Mouse (Mus musculus): ENCODE data around the gene Zfand4. TPM values are rescaled to one million over a fixed set of nuclear protein-coding genes. Genes with fewer than 3 reads are reported as not detected.
"Not testable (repeated sequence)": the region's sequence is repeated elsewhere in the genome, so short reads cannot be mapped to it uniquely, and the experiment has no call there.

Zfand4 gene
- polyA plus RNA-seq, 1 experiment from 2014 or later, result 7.4 TPM

DNA sequence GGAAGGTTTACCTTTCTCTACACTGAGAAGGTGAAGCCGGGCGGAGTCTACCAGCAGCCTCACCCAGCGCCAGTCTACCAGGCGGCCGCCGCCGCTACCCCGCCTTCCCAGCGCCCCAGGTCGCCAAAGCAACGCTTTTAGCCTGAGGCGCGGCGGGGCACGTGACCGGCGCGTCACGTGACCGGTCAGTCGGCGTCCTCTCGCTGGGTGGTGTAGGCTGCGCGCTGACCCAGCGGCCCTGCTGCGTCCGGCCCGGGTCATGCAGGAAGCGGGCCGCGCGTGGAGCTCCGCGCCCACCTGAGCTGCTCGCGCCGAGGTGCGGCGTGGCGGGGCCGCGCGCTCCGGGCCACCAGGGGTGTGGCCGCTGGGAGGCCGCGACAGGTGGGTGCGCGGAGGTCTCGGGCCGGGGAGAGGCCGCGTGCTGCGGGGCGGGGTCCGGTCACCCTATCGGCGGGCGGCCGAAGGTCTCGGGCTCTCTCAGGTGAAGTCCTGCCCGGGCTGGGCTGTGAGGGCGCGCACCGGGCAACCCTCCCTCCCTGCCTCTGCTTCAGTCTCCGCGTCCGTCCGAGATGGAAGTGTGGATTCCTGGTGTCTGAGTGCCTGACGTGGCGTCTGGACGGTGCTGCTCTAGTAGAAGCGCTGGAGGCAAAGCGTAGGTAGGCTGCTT lies 73.9 kb downstream of the Zfand4 start, which contains the start of gene March8:
March8 (plus strand) TSS at position 190 of the 667 bp plus-strand sequence.
- DNase-seq (ENCODE audit: low spot score), result peak; percentile 91
- Histone ChIP-seq H3K4me3 (peak within 1 kb of the TSS; percentile 95), H3K9me3 (peaks cover 3% of the 10 kb centered on the region; the same call in 1 of the 2 replicates), H3K27ac (peak within 1 kb of the TSS; percentile 95), H3K4me1 (replicated peaks) (peaks cover 12% of the 10 kb centered on the region; the same call in 1 of the 2 replicates), H3K27me3 (ENCODE audit: insufficient read depth, poor library complexity, severe bottlenecking) (no peaks in the 10 kb centered on the region; the same call in 1 of the 2 replicates), H3K36me3 (peaks cover 10% of the 10 kb centered on the region; the same call in 1 of the 2 replicates)
- under 1% methylated on average over 75 of the region's 75 CpGs for WGBS

DNA sequence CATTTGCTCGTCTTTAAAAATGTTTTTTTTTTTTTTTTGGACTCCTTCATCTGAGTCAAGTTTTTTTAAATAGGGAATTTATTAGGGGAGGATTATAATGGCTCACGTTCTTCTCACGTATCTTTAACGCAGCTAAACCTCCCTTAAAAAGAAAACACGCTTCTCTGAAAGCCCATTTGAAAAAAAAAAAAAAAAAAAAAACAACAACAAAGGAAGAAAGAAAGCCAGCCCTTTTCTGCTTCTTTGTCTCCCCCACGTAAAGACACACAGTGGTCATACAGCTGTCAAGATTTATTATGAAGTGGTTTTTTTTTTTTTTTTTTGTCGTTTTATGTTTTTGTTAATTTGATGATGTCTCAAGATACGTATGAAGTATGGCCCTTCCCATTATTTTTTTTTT lies 74.5 kb downstream of the Zfand4 start:
- peaks cover 3% of the 10 kb centered on the region; the same call in 1 of the 2 replicates for H3K9me3 ChIP-seq
- peak overlapping the region; percentile 95 for H3K27ac ChIP-seq
- H3K27me3 ChIP-seq (ENCODE audit: insufficient read depth, poor library complexity, severe bottlenecking), result no peaks in the 10 kb centered on the region; the same call in 1 of the 2 replicates
- no peak for DNase-seq (ENCODE audit: low spot score)
- peaks cover 12% of the 10 kb centered on the region; the same call in 1 of the 2 replicates for H3K4me1 ChIP-seq (replicated peaks)
- 9% methylated on average over 8 of the region's 8 CpGs for WGBS
- peaks cover 10% of the 10 kb centered on the region; the same call in 1 of the 2 replicates for H3K36me3 ChIP-seq
- peak overlapping the region; percentile 95 for H3K4me3 ChIP-seq

DNA sequence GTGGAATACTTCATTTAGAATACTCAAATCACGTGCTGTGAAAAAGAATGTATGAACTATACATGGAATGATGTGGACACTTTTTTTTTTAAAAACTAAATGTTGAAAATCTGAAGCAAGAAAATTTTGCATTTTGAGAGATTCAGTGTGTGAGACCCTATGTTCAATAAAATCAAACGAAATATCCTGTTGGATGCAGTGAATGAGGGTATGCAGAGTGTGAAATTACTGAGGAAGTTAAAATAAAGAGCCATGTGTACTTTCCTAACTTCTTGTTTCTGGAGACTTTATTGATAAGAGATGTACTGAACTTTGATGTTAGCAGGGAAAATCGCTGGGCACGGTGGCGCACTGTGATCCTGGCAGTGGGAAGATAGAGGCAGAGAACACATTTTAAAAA lies 75.1 kb downstream of the Zfand4 start:
- Histone ChIP-seq H3K9me3 (peaks cover 3% of the 10 kb centered on the region; the same call in 1 of the 2 replicates), H3K27me3 (ENCODE audit: insufficient read depth, poor library complexity, severe bottlenecking) (no peaks in the 10 kb centered on the region; the same call in 1 of the 2 replicates), H3K36me3 (peaks cover 10% of the 10 kb centered on the region; the same call in 1 of the 2 replicates), H3K27ac (no peak overlapping the region), H3K4me1 (replicated peaks) (peaks cover 12% of the 10 kb centered on the region; the same call in 1 of the 2 replicates), H3K4me3 (peak overlapping the region; percentile 95)
- DNase-seq (ENCODE audit: low spot score), result no peak
- WGBS, result 92% methylated on average over 5 of the region's 5 CpGs

DNA sequence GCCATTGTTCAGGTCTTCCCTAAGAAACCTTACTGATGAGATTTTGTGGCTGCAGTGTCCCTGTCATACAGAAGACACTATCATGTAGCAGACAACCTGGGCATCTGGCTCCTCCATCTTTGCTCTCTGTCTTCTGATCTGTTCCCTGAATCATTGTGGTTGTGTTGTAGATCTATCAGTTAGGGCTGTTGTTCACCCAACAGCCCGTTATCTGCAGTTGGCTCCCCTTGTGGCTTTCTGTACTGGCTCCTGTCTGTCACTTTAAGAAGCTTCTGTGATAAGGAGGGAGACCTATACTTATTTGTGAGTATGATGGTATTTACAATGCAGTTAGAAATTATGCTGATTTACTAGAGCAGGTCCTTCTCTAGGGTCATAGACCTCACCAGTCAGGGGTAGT lies 76.5 kb downstream of the Zfand4 start:
- H3K9me3 ChIP-seq, result peaks cover 3% of the 10 kb centered on the region; the same call in 1 of the 2 replicates
- no peak overlapping the region for H3K4me3 ChIP-seq
- H3K27ac ChIP-seq, result no peak overlapping the region
- 92% methylated on average over 1 of the region's 1 CpGs for WGBS
- H3K4me1 ChIP-seq (replicated peaks), result peaks cover 12% of the 10 kb centered on the region; the same call in 1 of the 2 replicates
- peaks cover 10% of the 10 kb centered on the region; the same call in 1 of the 2 replicates for H3K36me3 ChIP-seq
- no peaks in the 10 kb centered on the region; the same call in 1 of the 2 replicates for H3K27me3 ChIP-seq (ENCODE audit: insufficient read depth, poor library complexity, severe bottlenecking)
- no peak for DNase-seq (ENCODE audit: low spot score)

DNA sequence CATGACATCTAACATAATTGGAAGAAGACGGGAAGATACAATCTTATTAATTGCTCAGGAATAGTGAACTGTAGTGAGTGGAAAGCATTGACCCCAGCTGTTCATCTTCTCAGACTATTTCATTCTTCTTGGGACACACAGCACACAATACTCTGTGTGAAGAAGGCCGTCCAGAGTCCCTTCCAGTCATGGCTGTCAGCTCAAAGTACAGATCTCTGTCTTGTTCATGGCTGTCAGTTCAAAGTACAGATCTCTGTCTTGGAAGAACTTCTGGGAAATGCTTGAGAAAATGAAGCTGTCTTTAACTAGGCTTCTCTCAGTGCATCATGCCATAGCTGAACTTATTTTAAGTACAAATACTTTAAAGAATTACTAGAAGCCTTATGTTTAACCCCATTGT lies 83.9 kb downstream of the Zfand4 start:
- Histone ChIP-seq H3K27ac (no peak overlapping the region), H3K4me1 (replicated peaks) (no peaks in the 10 kb centered on the region), H3K36me3 (no peaks in the 10 kb centered on the region), H3K4me3 (no peak overlapping the region), H3K27me3 (ENCODE audit: insufficient read depth, poor library complexity, severe bottlenecking) (no peaks in the 10 kb centered on the region), H3K9me3 (no peaks in the 10 kb centered on the region)
- WGBS, result 91% methylated on average over 2 of the region's 2 CpGs
- DNase-seq (ENCODE audit: low spot score), result no peak

DNA sequence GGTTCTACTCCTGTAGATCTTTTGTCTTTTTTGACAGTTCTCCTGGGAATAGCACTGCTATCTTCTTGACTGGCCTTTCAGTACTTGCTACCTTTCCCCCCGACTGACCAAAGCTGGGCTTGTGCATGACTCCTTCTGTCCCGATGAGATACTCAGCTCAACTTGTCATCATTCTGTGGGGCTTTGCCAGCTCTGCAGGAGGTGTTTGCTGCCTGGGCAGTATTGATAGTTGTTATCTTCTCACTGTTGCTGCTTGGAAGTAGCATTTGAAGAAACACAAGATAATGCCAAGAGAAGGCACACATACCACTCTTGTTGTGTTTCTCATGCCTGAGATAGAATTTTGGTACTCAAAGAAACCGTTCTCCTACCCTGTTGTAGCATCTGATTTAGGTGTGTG lies 86.0 kb downstream of the Zfand4 start:
- WGBS, result 89% methylated on average over 3 of the region's 3 CpGs
- Histone ChIP-seq H3K27me3 (ENCODE audit: insufficient read depth, poor library complexity, severe bottlenecking) (no peaks in the 10 kb centered on the region), H3K4me3 (no peak overlapping the region), H3K9me3 (no peaks in the 10 kb centered on the region), H3K27ac (no peak overlapping the region), H3K4me1 (replicated peaks) (no peaks in the 10 kb centered on the region), H3K36me3 (no peaks in the 10 kb centered on the region)
- no peak for DNase-seq (ENCODE audit: low spot score)

DNA sequence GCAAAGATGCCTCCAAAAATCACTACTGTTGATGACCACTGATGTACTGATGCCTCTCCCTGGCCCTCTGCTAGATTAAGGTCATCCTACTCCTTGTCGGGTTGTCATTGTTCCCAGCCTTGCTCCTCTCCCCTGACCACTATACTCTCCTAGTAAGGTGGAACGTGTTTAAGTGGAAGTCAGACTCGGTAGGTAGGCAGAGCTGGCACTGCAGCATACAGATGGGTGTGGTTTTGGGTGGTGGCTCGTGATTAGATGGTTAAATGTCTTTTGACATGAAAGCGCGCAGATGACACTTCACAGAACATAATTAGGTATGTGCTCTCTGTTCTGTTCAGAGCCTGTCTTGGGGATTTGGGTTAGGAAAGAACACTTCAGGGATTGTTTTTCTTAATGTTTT lies 86.6 kb downstream of the Zfand4 start:
- Histone ChIP-seq H3K36me3 (no peaks in the 10 kb centered on the region), H3K4me3 (no peak overlapping the region), H3K4me1 (replicated peaks) (no peaks in the 10 kb centered on the region), H3K27ac (no peak overlapping the region), H3K27me3 (ENCODE audit: insufficient read depth, poor library complexity, severe bottlenecking) (no peaks in the 10 kb centered on the region), H3K9me3 (no peaks in the 10 kb centered on the region)
- WGBS, result 86% methylated on average over 6 of the region's 6 CpGs
- no peak for DNase-seq (ENCODE audit: low spot score)

DNA sequence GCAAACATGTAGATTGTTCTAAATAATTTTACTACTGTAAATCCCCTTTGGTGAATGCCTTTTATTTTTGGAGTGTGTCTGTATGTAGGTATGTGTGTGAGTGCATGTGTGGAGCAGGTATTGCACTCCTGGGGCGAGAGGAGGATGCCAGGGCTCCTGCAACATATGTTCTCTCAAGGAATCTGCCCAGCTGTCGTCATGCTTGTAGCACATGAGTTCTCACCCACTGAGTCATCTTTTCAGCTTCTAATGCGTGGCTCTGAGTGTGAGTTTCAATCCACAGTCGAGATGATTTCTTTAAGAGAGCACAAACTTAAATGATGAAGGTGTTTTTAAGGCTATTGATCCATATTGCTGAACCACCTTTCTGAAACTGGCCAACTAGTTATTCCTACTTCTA lies 87.5 kb downstream of the Zfand4 start:
- H3K4me3 ChIP-seq, result no peak overlapping the region
- H3K36me3 ChIP-seq, result no peaks in the 10 kb centered on the region
- H3K9me3 ChIP-seq, result no peaks in the 10 kb centered on the region
- H3K27me3 ChIP-seq (ENCODE audit: insufficient read depth, poor library complexity, severe bottlenecking), result no peaks in the 10 kb centered on the region
- no peak for DNase-seq (ENCODE audit: low spot score)
- 85% methylated on average over 4 of the region's 4 CpGs for WGBS
- H3K4me1 ChIP-seq (replicated peaks), result no peaks in the 10 kb centered on the region
- no peak overlapping the region for H3K27ac ChIP-seq

DNA sequence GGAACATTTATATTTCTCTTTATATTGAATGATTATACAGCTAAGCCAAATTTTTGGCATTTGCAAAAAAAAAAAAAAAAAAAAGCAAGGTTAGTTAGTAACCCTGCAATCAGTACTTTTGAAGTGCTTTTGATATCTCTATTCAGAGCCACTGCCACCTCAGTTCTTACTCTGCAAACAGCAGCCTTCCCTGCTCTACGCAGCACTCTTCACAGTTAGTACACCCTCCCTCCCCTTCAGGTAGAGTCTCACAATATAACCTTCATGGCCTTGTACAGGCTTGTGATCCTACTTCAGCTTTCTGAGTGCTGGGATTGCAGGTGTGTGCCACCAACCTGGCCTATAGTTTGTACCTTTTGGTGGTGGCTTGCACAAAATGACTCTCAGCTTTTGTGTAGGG lies 89.4 kb downstream of the Zfand4 start:
- Histone ChIP-seq H3K4me1 (replicated peaks) (no peaks in the 10 kb centered on the region; the same call in 1 of the 2 replicates), H3K36me3 (no peaks in the 10 kb centered on the region), H3K9me3 (no peaks in the 10 kb centered on the region), H3K4me3 (no peak overlapping the region), H3K27ac (no peak overlapping the region), H3K27me3 (ENCODE audit: insufficient read depth, poor library complexity, severe bottlenecking) (no peaks in the 10 kb centered on the region)
- WGBS, result 88% methylated on average over 1 of the region's 1 CpGs
- DNase-seq (ENCODE audit: low spot score), result no peak

DNA sequence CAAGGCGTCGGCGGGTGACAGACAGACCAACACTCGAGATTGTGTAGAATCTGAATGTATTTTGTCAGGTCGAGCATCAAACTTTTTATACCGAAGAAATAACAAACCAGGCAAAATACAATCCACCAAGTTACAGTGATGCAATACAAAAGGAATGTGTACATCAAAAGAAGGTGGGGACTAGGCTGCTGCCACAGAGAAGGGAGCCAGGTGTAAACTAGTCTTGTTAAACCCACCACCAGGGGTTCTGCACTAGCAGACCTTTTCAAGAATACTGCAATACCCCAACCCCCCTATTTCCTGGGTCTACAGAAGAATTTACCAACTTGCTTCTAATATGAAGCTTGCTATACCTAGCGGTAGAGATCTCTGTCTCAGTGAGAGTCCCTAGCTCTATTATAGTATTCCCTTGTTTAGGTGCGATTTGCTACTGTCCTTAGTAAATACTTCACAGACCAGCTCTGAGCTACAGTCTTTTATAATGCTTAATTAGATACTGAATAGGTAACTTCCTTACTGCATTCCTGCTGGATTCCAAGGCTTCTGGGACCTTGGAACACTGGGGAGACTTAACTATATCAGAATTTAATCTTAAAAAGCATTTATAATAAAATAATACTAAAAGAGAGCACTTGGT lies 92.4 kb downstream of the Zfand4 start:
- 76% methylated on average over 8 of the region's 8 CpGs for WGBS
- not testable (repeated sequence) for H3K9me3 ChIP-seq; H3K4me1 ChIP-seq (replicated peaks); H3K36me3 ChIP-seq; H3K27ac ChIP-seq; DNase-seq (ENCODE audit: low spot score); H3K27me3 ChIP-seq (ENCODE audit: insufficient read depth, poor library complexity, severe bottlenecking); H3K4me3 ChIP-seq

DNA sequence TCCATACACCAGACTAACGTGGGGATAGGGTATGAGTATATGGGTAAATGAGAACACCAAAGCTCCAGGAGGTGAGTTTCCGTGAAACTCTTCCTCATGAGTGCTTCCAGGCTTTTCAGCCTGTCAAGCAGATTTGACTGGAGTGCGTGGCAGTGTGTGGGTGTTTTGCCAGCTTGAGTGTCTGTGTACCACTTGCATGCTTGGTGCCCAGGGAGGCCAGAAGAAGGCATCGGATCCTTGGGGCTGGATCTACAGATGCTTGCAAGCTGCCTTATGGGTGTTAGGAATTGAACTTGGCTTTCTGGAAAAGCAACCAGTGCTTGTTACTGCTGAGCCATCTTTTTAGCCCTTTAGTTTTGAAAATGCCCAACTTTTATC lies 92.9 kb downstream of the Zfand4 start:
- no peaks in the 10 kb centered on the region for H3K27me3 ChIP-seq (ENCODE audit: insufficient read depth, poor library complexity, severe bottlenecking)
- H3K36me3 ChIP-seq, result no peaks in the 10 kb centered on the region
- H3K27ac ChIP-seq, result no peak overlapping the region
- H3K4me3 ChIP-seq, result no peak overlapping the region
- WGBS, result 74% methylated on average over 4 of the region's 4 CpGs
- DNase-seq (ENCODE audit: low spot score), result no peak
- no peaks in the 10 kb centered on the region; the same call in 1 of the 2 replicates for H3K4me1 ChIP-seq (replicated peaks)
- H3K9me3 ChIP-seq, result no peaks in the 10 kb centered on the region

DNA sequence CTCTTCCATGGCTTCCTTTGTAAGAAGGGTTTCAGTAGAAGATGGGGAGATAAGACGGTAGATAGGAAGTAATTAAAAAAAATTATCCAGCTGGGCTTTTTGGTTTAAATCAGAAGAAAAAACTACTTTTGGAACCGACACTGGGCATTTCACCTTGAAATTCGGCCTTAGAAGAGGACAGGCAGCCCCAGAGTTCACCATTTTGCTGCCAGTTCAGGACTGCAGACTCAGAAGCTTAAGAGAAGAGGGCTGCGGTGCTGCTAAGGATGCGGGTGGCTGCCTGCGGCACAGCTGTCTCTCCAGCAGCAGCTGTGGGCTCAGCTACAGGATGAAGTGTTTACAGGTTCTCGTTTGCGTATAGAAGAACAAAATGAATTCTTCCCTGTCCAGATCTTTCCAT lies 94.0 kb downstream of the Zfand4 start:
- no peak for DNase-seq (ENCODE audit: low spot score)
- WGBS, result 77% methylated on average over 8 of the region's 8 CpGs

DNA sequence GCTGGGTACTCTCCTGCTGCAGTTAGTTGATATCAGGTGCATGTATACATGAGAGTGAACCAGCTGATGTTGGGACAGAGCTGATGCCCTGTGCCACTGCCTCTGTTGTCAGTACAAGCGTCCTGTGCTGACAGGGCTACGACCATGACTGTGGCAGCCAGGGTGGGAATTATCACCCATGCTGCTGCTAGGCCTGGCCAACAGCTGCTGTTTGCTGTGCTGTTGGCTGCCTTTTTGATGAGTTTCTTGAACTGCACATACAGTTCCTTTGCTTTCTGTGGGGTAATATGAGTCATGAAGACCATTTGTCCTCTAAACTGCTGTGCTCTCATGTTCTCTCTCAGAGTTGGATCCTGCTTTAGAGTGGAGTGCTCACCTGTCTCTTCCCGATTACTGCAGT lies 95.2 kb downstream of the Zfand4 start:
- 87% methylated on average over 3 of the region's 3 CpGs for WGBS
- DNase-seq (ENCODE audit: low spot score), result no peak
- Histone ChIP-seq H3K9me3 (no peaks in the 10 kb centered on the region), H3K36me3 (no peaks in the 10 kb centered on the region), H3K27me3 (ENCODE audit: insufficient read depth, poor library complexity, severe bottlenecking) (no peaks in the 10 kb centered on the region), H3K27ac (no peak overlapping the region), H3K4me3 (no peak overlapping the region), H3K4me1 (replicated peaks) (no peaks in the 10 kb centered on the region; the same call in 1 of the 2 replicates)

More for the DNA sequence above, 94.0 kb downstream of the Zfand4 start:
- Histone ChIP-seq H3K4me1 (replicated peaks) (no peaks in the 10 kb centered on the region; the same call in 1 of the 2 replicates), H3K9me3 (no peaks in the 10 kb centered on the region), H3K27me3 (ENCODE audit: insufficient read depth, poor library complexity, severe bottlenecking) (no peaks in the 10 kb centered on the region), H3K27ac (no peak overlapping the region), H3K4me3 (no peak overlapping the region), H3K36me3 (no peaks in the 10 kb centered on the region)
